Mouse (Mus musculus): Measurements from ENCODE around the gene Zbtb8a. TPM values are rescaled to one million over a fixed set of nuclear protein-coding genes. Genes with fewer than 3 reads are reported as not detected.

The Zbtb8a gene
- polyA plus RNA-seq, 1 experiment: 8.9 TPM

DNA sequence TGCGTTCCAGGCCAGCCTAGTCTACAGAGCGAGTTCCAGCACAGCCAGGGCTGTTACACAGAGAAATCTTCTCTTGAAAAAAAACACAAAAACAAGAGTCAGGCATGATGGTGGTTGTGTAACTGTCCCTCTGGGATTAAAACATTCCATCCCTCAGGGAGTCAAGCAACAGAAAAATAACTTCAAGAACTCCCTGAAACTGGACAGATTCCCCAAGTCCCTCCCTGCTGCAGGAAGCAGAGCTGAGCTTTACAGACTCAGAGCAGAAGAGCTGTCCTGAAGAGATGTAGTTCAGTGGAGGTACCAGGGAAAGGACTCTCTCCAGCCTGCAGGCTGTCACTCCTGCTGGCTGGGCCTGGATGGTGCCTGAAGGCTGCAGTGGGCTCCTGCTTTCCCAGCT is 4.6 kb upstream of the Zbtb8a start:
- no peaks in the 10 kb centered on the region for H3K4me1 ChIP-seq (ENCODE audit: control insufficient read depth, insufficient read depth, low read length)
- H3K4me3 ChIP-seq (ENCODE audit: insufficient read depth, low read length): no peak overlapping the region
- TF ChIP-seq POLR2A (IDR thresholded peaks at IDR 0.05; ENCODE audit: extremely low read depth, insufficient read depth, low read length) (no peak), CTCF (IDR thresholded peaks at IDR 0.05; ENCODE audit: extremely low read depth, insufficient read depth, low read length) (no peak)
- H3K27ac ChIP-seq (ENCODE audit: insufficient read depth, low read length): no peak overlapping the region

DNA sequence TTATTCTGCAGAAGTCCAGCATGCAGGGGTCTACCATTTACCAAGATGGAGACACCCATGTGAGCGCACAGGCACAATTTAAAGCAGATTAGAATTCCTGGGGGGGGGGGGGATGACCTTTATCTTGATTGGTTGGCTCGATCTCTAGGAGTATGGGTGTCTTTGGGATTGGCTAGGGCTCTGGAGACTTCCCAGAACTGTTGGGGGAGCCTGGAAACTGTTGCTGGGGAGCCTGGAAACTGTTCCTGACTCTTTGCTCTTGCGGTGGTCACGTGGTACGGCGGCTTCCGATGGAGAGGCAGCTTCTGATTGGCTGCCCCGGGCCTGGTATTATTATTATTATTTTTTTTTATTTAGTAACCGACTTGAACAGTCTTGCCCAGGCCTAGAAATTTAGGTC is 4.1 kb upstream of the Zbtb8a start:
- Histone ChIP-seq H3K4me1 (ENCODE audit: control insufficient read depth, insufficient read depth, low read length) (no peaks in the 10 kb centered on the region), H3K27ac (ENCODE audit: insufficient read depth, low read length) (no peak overlapping the region), H3K4me3 (ENCODE audit: insufficient read depth, low read length) (no peak overlapping the region)
- TF ChIP-seq CTCF (IDR thresholded peaks at IDR 0.05; ENCODE audit: extremely low read depth, insufficient read depth, low read length) (no peak), POLR2A (IDR thresholded peaks at IDR 0.05; ENCODE audit: extremely low read depth, insufficient read depth, low read length) (no peak)

DNA sequence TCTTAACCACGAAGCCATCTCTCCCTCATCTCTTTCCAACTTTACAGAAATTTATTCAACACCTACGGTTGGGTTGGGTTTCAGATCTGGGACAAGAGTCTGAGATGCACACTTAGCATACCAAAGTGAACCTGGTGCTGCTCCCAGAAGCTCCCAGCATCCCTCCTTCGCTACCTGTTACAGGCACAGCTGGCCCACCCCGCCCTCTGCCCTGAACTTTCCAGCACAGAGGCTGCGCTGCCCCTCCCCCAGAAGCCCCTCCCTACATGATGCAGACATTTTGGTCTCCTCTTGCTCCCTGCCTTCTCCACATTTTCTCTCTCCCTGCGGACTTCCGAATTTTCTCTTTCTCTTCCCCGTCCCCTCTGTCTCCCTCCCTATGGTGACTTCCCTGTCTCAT is 3.2 kb upstream of the Zbtb8a start:
- no peak for TF ChIP-seq CTCF (IDR thresholded peaks at IDR 0.05; ENCODE audit: extremely low read depth, insufficient read depth, low read length)
- TF ChIP-seq POLR2A (IDR thresholded peaks at IDR 0.05; ENCODE audit: extremely low read depth, insufficient read depth, low read length): no peak
- no peaks in the 10 kb centered on the region for H3K4me1 ChIP-seq (ENCODE audit: control insufficient read depth, insufficient read depth, low read length)
- H3K4me3 ChIP-seq (ENCODE audit: insufficient read depth, low read length): no peak overlapping the region
- H3K27ac ChIP-seq (ENCODE audit: insufficient read depth, low read length): no peak overlapping the region

DNA sequence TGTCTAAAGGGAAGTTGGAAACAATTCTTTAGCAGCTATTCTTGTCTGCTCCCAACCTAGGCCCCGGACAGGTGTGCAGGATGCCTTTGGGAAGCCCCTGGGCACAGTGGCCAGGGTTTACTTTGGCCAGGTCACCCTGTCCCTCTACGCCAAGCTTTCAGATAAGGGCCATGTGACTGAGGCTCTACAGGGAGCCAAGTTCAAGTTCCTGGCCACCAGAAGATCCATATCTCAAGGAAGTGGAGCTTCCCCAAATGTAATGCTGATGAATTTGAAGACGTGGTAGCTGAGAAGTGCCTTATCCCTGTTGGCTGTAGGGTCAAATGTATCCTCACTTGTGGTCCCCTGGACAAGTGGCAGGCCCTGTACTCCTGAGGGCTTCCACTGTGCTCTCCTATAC is 1.9 kb upstream of the Zbtb8a start:
- Histone ChIP-seq H3K4me3 (ENCODE audit: insufficient read depth, low read length) (no peak overlapping the region), H3K27ac (ENCODE audit: insufficient read depth, low read length) (no peak overlapping the region), H3K4me1 (ENCODE audit: control insufficient read depth, insufficient read depth, low read length) (no peaks in the 10 kb centered on the region)
- TF ChIP-seq CTCF (IDR thresholded peaks at IDR 0.05; ENCODE audit: extremely low read depth, insufficient read depth, low read length) (no peak), POLR2A (IDR thresholded peaks at IDR 0.05; ENCODE audit: extremely low read depth, insufficient read depth, low read length) (no peak)

DNA sequence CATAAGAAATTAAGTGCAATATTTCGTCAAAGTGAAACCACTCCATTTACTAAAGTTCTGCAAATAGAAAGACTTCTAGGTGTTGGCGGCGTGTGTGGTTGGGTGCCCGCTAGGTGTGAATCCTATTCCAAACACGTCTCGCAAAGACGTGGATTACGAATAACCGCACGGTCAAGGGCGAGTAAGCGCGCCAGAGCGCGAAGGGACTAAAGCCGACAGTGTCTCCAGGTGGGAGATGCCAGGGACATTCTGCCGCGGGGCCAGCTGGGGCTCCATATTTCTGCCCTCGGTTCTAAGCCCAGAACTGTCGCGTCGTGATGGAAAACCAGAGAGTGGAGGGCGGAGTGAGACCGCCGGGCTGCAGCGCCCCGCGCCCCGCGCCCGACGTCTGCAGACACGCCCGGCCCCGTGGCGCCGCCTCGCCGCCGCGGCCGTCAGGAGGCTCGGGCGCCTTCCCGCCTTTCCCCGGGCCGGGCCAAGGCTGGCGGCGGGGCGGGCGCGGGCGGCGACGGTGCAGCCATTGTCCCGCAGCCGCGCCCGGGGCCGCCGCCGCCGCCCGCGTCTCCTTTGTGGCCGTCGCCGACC is 863 bp downstream of the Zbtb8a start:
- Histone ChIP-seq H3K27ac (ENCODE audit: insufficient read depth, low read length) (0 out of 2 replicates have a peak overlapping the region, but pooled peaks have one; percentile 1), H3K4me1 (ENCODE audit: control insufficient read depth, insufficient read depth, low read length) (no peaks in the 10 kb centered on the region), H3K4me3 (ENCODE audit: insufficient read depth, low read length) (peak overlapping the region; percentile 52)
- no peak for TF ChIP-seq CTCF (IDR thresholded peaks at IDR 0.05; ENCODE audit: extremely low read depth, insufficient read depth, low read length)
- TF ChIP-seq POLR2A (IDR thresholded peaks at IDR 0.05; ENCODE audit: extremely low read depth, insufficient read depth, low read length): peak; percentile 32; the same call in 1 of the 2 replicates

DNA sequence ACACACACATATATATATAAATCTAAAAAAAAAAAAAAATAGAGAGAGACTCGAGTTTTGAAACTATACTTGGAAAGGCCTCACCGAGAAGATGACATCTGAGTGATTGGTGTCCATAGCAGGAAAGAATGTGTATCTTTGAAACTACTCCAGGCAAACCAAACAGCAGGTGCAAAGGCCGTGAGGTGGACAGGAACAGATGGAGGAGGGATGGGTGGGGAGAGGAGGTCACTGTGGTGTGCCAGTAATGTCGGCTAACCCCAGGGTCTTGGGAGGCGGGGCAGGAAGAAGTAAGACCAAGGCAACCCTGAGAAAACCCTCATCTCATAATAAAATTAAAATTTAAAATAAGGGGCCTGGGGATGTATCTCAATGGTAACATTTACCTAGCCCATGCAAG is 2.1 kb downstream of the Zbtb8a start:
- no peaks in the 10 kb centered on the region for H3K4me1 ChIP-seq (ENCODE audit: control insufficient read depth, insufficient read depth, low read length)
- H3K27ac ChIP-seq (ENCODE audit: insufficient read depth, low read length): no peak overlapping the region
- TF ChIP-seq POLR2A (IDR thresholded peaks at IDR 0.05; ENCODE audit: extremely low read depth, insufficient read depth, low read length): no peak
- TF ChIP-seq CTCF (IDR thresholded peaks at IDR 0.05; ENCODE audit: extremely low read depth, insufficient read depth, low read length): no peak
- H3K4me3 ChIP-seq (ENCODE audit: insufficient read depth, low read length): no peak overlapping the region

DNA sequence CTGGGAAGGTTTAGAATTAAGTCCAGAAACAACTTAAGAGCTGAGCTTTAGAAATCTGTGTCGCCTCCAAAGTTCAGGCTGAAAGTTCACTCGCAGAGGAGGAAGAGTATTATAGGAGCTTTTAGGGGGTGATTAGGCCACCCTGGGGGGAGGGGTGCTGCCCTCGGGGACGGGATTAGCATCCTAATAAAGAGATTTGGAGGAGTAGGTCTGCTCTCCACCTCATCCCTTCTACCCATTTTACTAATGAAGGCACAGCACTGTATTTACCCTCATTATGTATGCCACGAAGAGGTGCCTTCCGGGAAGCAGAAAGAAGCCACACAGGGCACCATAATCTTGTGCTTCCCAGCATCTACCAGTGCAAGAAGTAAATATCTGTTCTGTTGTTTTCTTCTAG is 2.9 kb downstream of the Zbtb8a start:
- no peak overlapping the region for H3K4me3 ChIP-seq (ENCODE audit: insufficient read depth, low read length)
- TF ChIP-seq CTCF (IDR thresholded peaks at IDR 0.05; ENCODE audit: extremely low read depth, insufficient read depth, low read length): no peak
- H3K27ac ChIP-seq (ENCODE audit: insufficient read depth, low read length): no peak overlapping the region
- H3K4me1 ChIP-seq (ENCODE audit: control insufficient read depth, insufficient read depth, low read length): no peaks in the 10 kb centered on the region

DNA sequence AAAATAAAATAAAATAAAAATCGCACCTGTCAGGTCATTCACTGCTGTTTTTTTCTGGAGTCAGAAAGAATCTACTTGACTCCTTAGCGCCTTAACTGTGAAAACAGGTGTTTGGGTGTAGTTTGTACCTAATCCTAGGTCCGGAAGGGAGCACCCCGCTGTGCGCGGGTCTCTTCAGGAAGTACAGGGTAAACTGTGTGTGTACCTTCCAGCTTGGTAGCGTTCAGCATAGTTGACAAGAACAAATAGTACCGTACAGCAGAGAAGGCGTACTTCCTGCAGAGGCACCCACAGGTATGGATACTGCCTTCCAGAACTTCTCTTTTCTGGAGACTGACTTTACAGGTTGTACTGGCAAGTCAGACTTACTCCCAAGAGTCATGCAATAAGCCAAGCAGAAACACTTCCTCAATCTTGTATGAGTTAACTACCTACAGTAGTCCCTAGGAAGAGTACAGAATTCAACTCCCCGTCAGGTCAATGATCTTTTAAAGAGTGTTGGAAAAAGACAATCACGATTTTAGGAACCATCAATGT is 3.6 kb downstream of the Zbtb8a start:
- Histone ChIP-seq H3K27ac (ENCODE audit: insufficient read depth, low read length) (no peak overlapping the region), H3K4me3 (ENCODE audit: insufficient read depth, low read length) (no peak overlapping the region), H3K4me1 (ENCODE audit: control insufficient read depth, insufficient read depth, low read length) (no peaks in the 10 kb centered on the region)
- TF ChIP-seq POLR2A (IDR thresholded peaks at IDR 0.05; ENCODE audit: extremely low read depth, insufficient read depth, low read length): no peak
- no peak for TF ChIP-seq CTCF (IDR thresholded peaks at IDR 0.05; ENCODE audit: extremely low read depth, insufficient read depth, low read length)

DNA sequence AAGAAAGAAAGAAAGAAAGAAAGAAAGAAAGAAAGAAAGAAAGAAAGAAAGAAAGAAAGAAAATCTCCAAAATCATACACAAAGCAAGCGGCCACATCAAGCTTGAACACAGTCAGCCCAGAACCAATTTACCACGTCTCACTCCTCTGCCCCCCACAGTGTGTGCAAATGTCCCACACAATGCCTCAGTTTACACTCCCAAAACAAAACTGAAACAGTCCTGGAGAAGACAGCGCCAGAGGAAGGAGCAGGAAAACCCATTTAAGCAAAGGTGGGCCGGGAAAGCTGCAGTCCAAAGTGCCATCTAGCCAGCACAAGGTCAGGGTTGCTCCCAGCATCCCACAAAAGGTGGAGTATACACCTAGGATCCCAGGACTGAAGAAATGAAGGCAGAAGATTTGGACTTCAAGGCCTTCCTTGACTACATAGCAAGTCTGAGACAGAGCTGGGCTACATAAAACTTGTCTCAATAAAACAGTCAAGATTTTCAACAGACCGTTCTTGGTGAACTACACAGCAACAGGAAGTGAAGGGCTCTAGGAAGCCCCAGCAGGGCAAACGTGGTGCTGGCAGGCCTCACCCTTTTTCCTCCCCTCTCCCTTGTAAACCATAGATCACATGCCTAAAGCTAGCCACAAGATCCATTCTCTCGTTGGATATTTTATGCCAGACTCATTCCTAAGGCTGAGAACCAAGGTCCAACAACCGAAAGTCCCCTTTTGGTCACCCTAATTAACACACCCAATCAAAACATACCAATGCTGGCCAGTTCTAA is 4.5 kb downstream of the Zbtb8a start:
- Histone ChIP-seq H3K4me3 (ENCODE audit: insufficient read depth, low read length) (no peak overlapping the region), H3K27ac (ENCODE audit: insufficient read depth, low read length) (no peak overlapping the region), H3K4me1 (ENCODE audit: control insufficient read depth, insufficient read depth, low read length) (no peaks in the 10 kb centered on the region)
- no peak for TF ChIP-seq POLR2A (IDR thresholded peaks at IDR 0.05; ENCODE audit: extremely low read depth, insufficient read depth, low read length)
- TF ChIP-seq CTCF (IDR thresholded peaks at IDR 0.05; ENCODE audit: extremely low read depth, insufficient read depth, low read length): no peak

DNA sequence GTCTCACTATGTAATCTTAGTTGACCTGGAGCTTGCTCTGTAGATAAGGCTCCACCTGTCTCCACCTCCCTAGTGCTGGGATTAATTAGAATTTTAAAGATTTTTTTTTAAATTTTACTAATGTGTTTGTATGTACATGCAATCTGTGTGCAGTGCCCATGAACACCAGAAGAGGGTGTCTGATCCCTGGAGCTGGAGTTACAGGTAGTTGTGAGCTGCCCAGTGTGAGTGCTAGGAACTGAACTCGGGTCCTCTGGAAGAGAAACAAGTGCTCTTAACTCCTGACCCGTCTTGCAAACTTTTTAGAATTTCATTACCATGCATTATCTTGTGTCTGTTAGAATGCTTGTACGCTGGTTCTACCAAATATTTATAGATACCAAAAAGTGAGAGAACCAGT is 6.5 kb downstream of the Zbtb8a start:
- no peak for TF ChIP-seq CTCF (IDR thresholded peaks at IDR 0.05; ENCODE audit: extremely low read depth, insufficient read depth, low read length)
- no peak for TF ChIP-seq POLR2A (IDR thresholded peaks at IDR 0.05; ENCODE audit: extremely low read depth, insufficient read depth, low read length)
- Histone ChIP-seq H3K4me1 (ENCODE audit: control insufficient read depth, insufficient read depth, low read length) (no peaks in the 10 kb centered on the region), H3K27ac (ENCODE audit: insufficient read depth, low read length) (no peak overlapping the region), H3K4me3 (ENCODE audit: insufficient read depth, low read length) (no peak overlapping the region)
